Mouse (Mus musculus) heart, adult 2 months (tissue): ENCODE results near the gene Scgb1a1.

Experiments used
- CTCF ChIP-seq: fragments of 200-600 bp; IDR thresholded peaks from 2 replicates; pipeline ENCODE4 v1.8.1; 2022; ENCODE audit warnings: antibody characterized with exemption, mild to moderate bottlenecking, moderate library complexity
- POLR2A ChIP-seq: fragments of 200-500 bp; IDR thresholded peaks from 2 replicates; pipeline ENCODE4 v1.6.1; 2011; ENCODE audit warnings: mild to moderate bottlenecking, low read depth, low read length, control low read depth; ENCODE audit not compliant: insufficient read depth

GRCm38 (mm10) chr19:9048981-9049687, 38.6 kb downstream of the Scgb1a1 start:
- TF ChIP-seq CTCF: no peak
- TF ChIP-seq POLR2A: no peak
